Mouse (Mus musculus): ENCODE measurements around the gene Adipor1. TPM values are rescaled to one million over a fixed set of nuclear protein-coding genes. Genes with fewer than 3 reads are reported as not detected.

Adipor1 gene
- total RNA-seq (2014; rRNA removed) (80.0 and 82.0 TPM in 2 replicates), polyA plus RNA-seq (2015; fragmentation: Nextera tagmentation; extraction: Ambion mirVana) (62.2 and 68.2 TPM in 2 replicates)

GRCm38 (mm10) chr1:134415168-134415831 is at the start of gene Adipor1:
TSS of gene Adipor1 (plus strand) at chr1:134415378.
- no peaks in the 10 kb centered on the region for H3K27me3 ChIP-seq (ENCODE audit: insufficient read depth, low read length)
- under 1% methylated on average over 68 of the region's 77 CpGs for WGBS
- peak within 1 kb of the TSS; percentile 79 for H3K9ac ChIP-seq
- DNase-seq (peak; percentile 96), ATAC-seq (peak; percentile 100)
- peak within 1 kb of the TSS; percentile 85 for H3K27ac ChIP-seq (ENCODE audit: low read depth, low read length)
- peak; percentile 28; the same call in 1 of the 2 replicates for TF ChIP-seq CTCF (IDR thresholded peaks at IDR 0.05; ENCODE audit: low read depth)
- no peaks in the 10 kb centered on the region for H3K36me3 ChIP-seq (ENCODE audit: insufficient read depth)
- H3K9me3 ChIP-seq (ENCODE audit: low read length) = no peaks in the 10 kb centered on the region
- H3K4me2 ChIP-seq (ENCODE audit: low read depth) = peak within 1 kb of the TSS; percentile 53
- H3K4me3 ChIP-seq (ENCODE audit: low read depth, low read length) = peak within 1 kb of the TSS; percentile 96
- H3K4me1 ChIP-seq (ENCODE audit: insufficient read depth) = peaks cover 11% of the 10 kb centered on the region

GRCm38 (mm10) chr1:134365491-134365890 is 49.7 kb upstream of the Adipor1 start:
- H3K4me2 ChIP-seq (ENCODE audit: low read depth) = no peak overlapping the region
- H3K9ac ChIP-seq = no peak overlapping the region
- H3K36me3 ChIP-seq (ENCODE audit: insufficient read depth) = no peaks in the 10 kb centered on the region
- no peak for DNase-seq
- WGBS = 71% methylated on average over 5 of the region's 5 CpGs
- ATAC-seq = no peak
- H3K4me3 ChIP-seq (ENCODE audit: low read depth, low read length) = no peak overlapping the region
- H3K27ac ChIP-seq (ENCODE audit: low read depth, low read length) = no peak overlapping the region
- no peaks in the 10 kb centered on the region for H3K9me3 ChIP-seq (ENCODE audit: low read length)
- H3K27me3 ChIP-seq (ENCODE audit: insufficient read depth, low read length) = no peaks in the 10 kb centered on the region
- peaks cover 12% of the 10 kb centered on the region; the same call in 1 of the 2 replicates for H3K4me1 ChIP-seq (ENCODE audit: insufficient read depth)
- no peak for TF ChIP-seq CTCF (IDR thresholded peaks at IDR 0.05; ENCODE audit: low read depth)

GRCm38 (mm10) chr1:134368777-134369337 is 46.3 kb upstream of the Adipor1 start:
- WGBS = 60% methylated on average over 9 of the region's 9 CpGs

GRCm38 (mm10) chr1:134374124-134374523 is 41.1 kb upstream of the Adipor1 start:
- Histone ChIP-seq H3K36me3 (ENCODE audit: insufficient read depth) (no peaks in the 10 kb centered on the region), H3K4me2 (ENCODE audit: low read depth) (no peak overlapping the region), H3K4me3 (ENCODE audit: low read depth, low read length) (no peak overlapping the region), H3K9me3 (ENCODE audit: low read length) (no peaks in the 10 kb centered on the region), H3K27ac (ENCODE audit: low read depth, low read length) (no peak overlapping the region), H3K9ac (no peak overlapping the region), H3K4me1 (ENCODE audit: insufficient read depth) (no peaks in the 10 kb centered on the region), H3K27me3 (ENCODE audit: insufficient read depth, low read length) (no peaks in the 10 kb centered on the region)
- ATAC-seq = no peak
- no peak for DNase-seq
- WGBS = 75% methylated on average over 2 of the region's 2 CpGs
- TF ChIP-seq CTCF (IDR thresholded peaks at IDR 0.05; ENCODE audit: low read depth) = no peak

More at GRCm38 (mm10) chr1:134368777-134369337, 46.3 kb upstream of the Adipor1 start:
- H3K4me1 ChIP-seq (ENCODE audit: insufficient read depth) = no peaks in the 10 kb centered on the region
- DNase-seq (peak; percentile 72), ATAC-seq (peak; percentile 45; the same call in 1 of the 2 replicates)
- H3K9me3 ChIP-seq (ENCODE audit: low read length) = no peaks in the 10 kb centered on the region
- no peaks in the 10 kb centered on the region for H3K36me3 ChIP-seq (ENCODE audit: insufficient read depth)
- no peaks in the 10 kb centered on the region for H3K27me3 ChIP-seq (ENCODE audit: insufficient read depth, low read length)
- no peak overlapping the region for H3K9ac ChIP-seq
- H3K27ac ChIP-seq (ENCODE audit: low read depth, low read length) = no peak overlapping the region
- H3K4me2 ChIP-seq (ENCODE audit: low read depth) = no peak overlapping the region
- TF ChIP-seq CTCF (IDR thresholded peaks at IDR 0.05; ENCODE audit: low read depth) = peak; percentile 64
- H3K4me3 ChIP-seq (ENCODE audit: low read depth, low read length) = no peak overlapping the region

GRCm38 (mm10) chr1:134381051-134381450 is 34.1 kb upstream of the Adipor1 start:
- H3K36me3 ChIP-seq (ENCODE audit: insufficient read depth) = no peaks in the 10 kb centered on the region
- H3K4me2 ChIP-seq (ENCODE audit: low read depth) = no peak overlapping the region
- no peak overlapping the region for H3K27ac ChIP-seq (ENCODE audit: low read depth, low read length)
- ATAC-seq = no peak
- no peak for DNase-seq
- H3K9me3 ChIP-seq (ENCODE audit: low read length) = no peaks in the 10 kb centered on the region
- H3K4me1 ChIP-seq (ENCODE audit: insufficient read depth) = 0 out of 2 replicates have a peak, but pooled peaks cover 8% of the 10 kb centered on the region
- no peak for TF ChIP-seq CTCF (IDR thresholded peaks at IDR 0.05; ENCODE audit: low read depth)
- H3K27me3 ChIP-seq (ENCODE audit: insufficient read depth, low read length) = no peaks in the 10 kb centered on the region
- no peak overlapping the region for H3K4me3 ChIP-seq (ENCODE audit: low read depth, low read length)
- no peak overlapping the region for H3K9ac ChIP-seq
- WGBS = 76% methylated on average over 2 of the region's 2 CpGs

- 12% methylated on average over 19 of the region's 19 CpGs for WGBS
- no peaks in the 10 kb centered on the region for H3K9me3 ChIP-seq (ENCODE audit: low read length)
- H3K27ac ChIP-seq (ENCODE audit: low read depth, low read length) = no peak overlapping the region
- DNase-seq (peak; percentile 62), ATAC-seq (peak; percentile 29; the same call in 1 of the 2 replicates)
- H3K9ac ChIP-seq = no peak overlapping the region
- no peak for TF ChIP-seq CTCF (IDR thresholded peaks at IDR 0.05; ENCODE audit: low read depth)
- H3K4me2 ChIP-seq (ENCODE audit: low read depth) = peak overlapping the region; percentile 44
- no peaks in the 10 kb centered on the region for H3K36me3 ChIP-seq (ENCODE audit: insufficient read depth)
- 0 out of 2 replicates have a peak, but pooled peaks cover 8% of the 10 kb centered on the region for H3K4me1 ChIP-seq (ENCODE audit: insufficient read depth)
- peak overlapping the region; percentile 24 for H3K4me3 ChIP-seq (ENCODE audit: low read depth, low read length)
- H3K27me3 ChIP-seq (ENCODE audit: insufficient read depth, low read length) = no peaks in the 10 kb centered on the region
Observed at GRCm38 (mm10) chr1:134381795-134382625, 33.2 kb upstream of the Adipor1 start.

Data from forebrain, postnatal 0 days (tissue).